Mouse (Mus musculus) stomach, postnatal 0 days (tissue): ENCODE data around the gene Carhsp1. TPM values are rescaled to one million over a fixed set of nuclear protein-coding genes. Genes with fewer than 3 reads are reported as not detected.
A peak's percentile ranks its signal among the peaks of the same experiment; 100 is the strongest.

Experiments used
- ATAC-seq: fragments of 200-750 bp; cut with Nextera tagmentation; 2 replicates; pipeline ENCODE4 v1.8.0; 2017; ENCODE audit not compliant: low FRiP score, low TSS enrichment
- DNase-seq: peaks from one replicate; pipeline ENCODE4 v3.0.0-alpha.2; 2016; ENCODE audit warnings: low spot score
- H3K27ac ChIP-seq: fragments of 300-500 bp; sonication (generic); replicated peaks from 2 replicates; pipeline ENCODE4 v1.5.1; 2014; ENCODE audit warnings: mild to moderate bottlenecking, control low read depth
- H3K27me3 ChIP-seq: fragments of 300-500 bp; sonication (generic); 2 replicates; pipeline ENCODE4 v1.6.1; 2014; ENCODE audit warnings: low read length; ENCODE audit not compliant: control insufficient read depth, insufficient read depth
- H3K36me3 ChIP-seq: fragments of 300-500 bp; sonication (generic); 2 replicates; pipeline ENCODE4 v1.6.1; 2014; ENCODE audit warnings: low read length, mixed read lengths; ENCODE audit not compliant: control insufficient read depth, insufficient read depth
- H3K4me1 ChIP-seq: fragments of 300-500 bp; sonication (generic); replicated peaks from 2 replicates; pipeline ENCODE4 v1.6.1; 2014; ENCODE audit warnings: antibody characterized with exemption; ENCODE audit not compliant: control insufficient read depth, insufficient read depth
- H3K4me2 ChIP-seq: fragments of 300-500 bp; sonication (generic); replicated peaks from 2 replicates; pipeline ENCODE4 v1.6.1; 2014; ENCODE audit warnings: low read depth, mild to moderate bottlenecking, control low read depth, moderate library complexity
- H3K4me3 ChIP-seq: fragments of 300-500 bp; sonication (generic); 2 replicates; pipeline ENCODE4 v1.5.1; 2014; ENCODE audit warnings: low read depth, low read length, control low read depth
- H3K9ac ChIP-seq: fragments of 300-500 bp; sonication (generic); 2 replicates; pipeline ENCODE4 v1.6.1; 2014; ENCODE audit warnings: mild to moderate bottlenecking, low read length, control low read depth, mixed read lengths
- H3K9me3 ChIP-seq: fragments of 300-500 bp; sonication (generic); 2 replicates; pipeline ENCODE4 v1.6.1; 2016; ENCODE audit warnings: low read length; ENCODE audit not compliant: control insufficient read depth
- CTCF ChIP-seq: IDR thresholded peaks from 2 replicates; pipeline ENCODE4 v1.5.1; 2016; ENCODE audit warnings: antibody characterized with exemption, low read depth, mild to moderate bottlenecking, moderate library complexity
- EP300 ChIP-seq: optimal IDR thresholded peaks from 2 replicates; pipeline ENCODE3; 2016; ENCODE audit warnings: antibody characterized with exemption
- WGBS: fragments of 180-500 bp; shearing (Covaris S2); extraction: QIAGEN DNeasy Blood & Tissue Kit; methylation state at CpG from one replicate; pipeline ENCODE4 v1.1.7; 2014; 5-methylcytosine and 5-hydroxymethylcytosine counted together
- polyA plus RNA-seq: library from polyadenylated mRNA; unstranded; fragments of >200 nt; fragmentation: Nextera tagmentation; extraction: Ambion mirVana; gene quantifications from 2 replicates; pipeline ENCODE4 v1.2.1, GENCODE M21; 2015

The Carhsp1 gene
- polyA plus RNA-seq, 1 experiment from 2014 or later, result 53.8 TPM

DNA sequence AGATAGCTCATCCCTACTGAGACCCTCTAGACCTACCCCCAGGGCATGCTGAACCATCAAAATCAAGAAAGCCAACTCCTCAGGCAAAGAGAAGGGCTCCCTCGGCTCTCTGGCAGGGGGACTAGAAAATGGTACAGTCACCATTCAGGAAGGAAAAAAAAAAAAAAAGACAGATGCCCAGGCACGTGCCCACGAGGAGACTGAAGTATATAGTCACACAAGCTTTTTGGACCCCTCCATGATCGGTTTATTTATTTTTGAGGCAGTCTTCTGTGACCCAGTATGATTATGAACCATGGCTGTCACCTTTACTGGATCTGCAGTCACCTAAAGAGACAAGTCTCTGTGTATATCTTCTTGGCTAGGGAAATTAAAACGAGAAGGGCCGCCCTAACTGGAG lies 1.4 kb upstream of the Carhsp1 start:
- Histone ChIP-seq H3K36me3 (no peaks in the 10 kb centered on the region), H3K4me3 (no peak overlapping the region), H3K27ac (no peak overlapping the region), H3K9me3 (no peaks in the 10 kb centered on the region), H3K27me3 (no peaks in the 10 kb centered on the region), H3K4me2 (no peak overlapping the region), H3K9ac (no peak overlapping the region), H3K4me1 (peaks cover 11% of the 10 kb centered on the region)
- no peak for TF ChIP-seq CTCF
- TF ChIP-seq EP300, result no peak
- no peak for DNase-seq
- ATAC-seq, result no peak
- 69% methylated on average over 6 of the region's 6 CpGs for WGBS

DNA sequence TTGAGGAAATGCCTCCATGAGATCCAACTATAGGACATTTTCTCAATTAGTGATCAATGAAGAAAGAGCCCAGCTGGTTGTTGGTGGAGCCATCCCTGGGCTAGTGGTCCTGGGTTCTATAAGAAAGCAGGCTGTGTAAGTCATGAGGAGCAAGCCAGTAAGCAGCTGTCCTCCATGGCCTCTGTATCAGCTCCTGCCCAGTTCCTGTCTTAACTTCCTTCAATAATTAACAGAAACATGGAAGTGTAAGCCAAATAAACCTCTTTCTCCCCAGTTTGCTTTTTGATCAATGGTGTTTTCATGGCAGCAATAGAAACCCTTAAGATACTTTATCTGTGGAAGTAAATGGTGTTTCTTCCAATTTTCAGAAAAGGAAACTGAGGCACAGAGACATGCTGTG lies 856 bp upstream of the Carhsp1 start:
- Histone ChIP-seq H3K36me3 (no peaks in the 10 kb centered on the region), H3K27me3 (no peaks in the 10 kb centered on the region), H3K27ac (no peak overlapping the region), H3K4me3 (no peak overlapping the region), H3K9ac (no peak overlapping the region), H3K4me1 (peaks cover 11% of the 10 kb centered on the region), H3K4me2 (no peak overlapping the region), H3K9me3 (no peaks in the 10 kb centered on the region)
- no peak for ATAC-seq
- DNase-seq, result no peak
- TF ChIP-seq CTCF, result no peak
- no peak for TF ChIP-seq EP300

DNA sequence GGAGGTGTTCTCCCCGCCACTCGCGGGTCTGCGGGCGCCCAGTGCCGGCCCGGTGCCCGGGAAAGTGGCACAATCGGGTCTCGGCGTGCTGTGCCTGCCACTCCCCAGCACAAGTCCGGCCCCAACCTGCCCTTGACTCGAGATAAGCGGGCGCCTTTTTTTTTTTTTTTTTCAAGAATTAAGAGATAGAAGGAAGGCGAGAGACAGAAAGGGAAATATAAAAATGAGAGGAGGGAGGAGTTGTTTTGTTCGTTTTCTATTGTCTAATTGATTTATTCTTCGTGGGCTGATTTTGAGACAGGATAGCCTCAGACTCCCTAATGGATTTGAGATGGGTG lies 364 bp upstream of the Carhsp1 start:
- no peak for ATAC-seq
- Histone ChIP-seq H3K27me3 (no peaks in the 10 kb centered on the region), H3K27ac (peak overlapping the region; percentile 90), H3K4me3 (peak overlapping the region; percentile 66), H3K4me2 (peak overlapping the region; percentile 82), H3K4me1 (peaks cover 16% of the 10 kb centered on the region), H3K36me3 (no peaks in the 10 kb centered on the region), H3K9me3 (no peaks in the 10 kb centered on the region), H3K9ac (peak overlapping the region; percentile 68)
- WGBS, result under 1% methylated on average over 18 of the region's 18 CpGs
- TF ChIP-seq EP300 (no peak), CTCF (no peak)
- no peak for DNase-seq

DNA sequence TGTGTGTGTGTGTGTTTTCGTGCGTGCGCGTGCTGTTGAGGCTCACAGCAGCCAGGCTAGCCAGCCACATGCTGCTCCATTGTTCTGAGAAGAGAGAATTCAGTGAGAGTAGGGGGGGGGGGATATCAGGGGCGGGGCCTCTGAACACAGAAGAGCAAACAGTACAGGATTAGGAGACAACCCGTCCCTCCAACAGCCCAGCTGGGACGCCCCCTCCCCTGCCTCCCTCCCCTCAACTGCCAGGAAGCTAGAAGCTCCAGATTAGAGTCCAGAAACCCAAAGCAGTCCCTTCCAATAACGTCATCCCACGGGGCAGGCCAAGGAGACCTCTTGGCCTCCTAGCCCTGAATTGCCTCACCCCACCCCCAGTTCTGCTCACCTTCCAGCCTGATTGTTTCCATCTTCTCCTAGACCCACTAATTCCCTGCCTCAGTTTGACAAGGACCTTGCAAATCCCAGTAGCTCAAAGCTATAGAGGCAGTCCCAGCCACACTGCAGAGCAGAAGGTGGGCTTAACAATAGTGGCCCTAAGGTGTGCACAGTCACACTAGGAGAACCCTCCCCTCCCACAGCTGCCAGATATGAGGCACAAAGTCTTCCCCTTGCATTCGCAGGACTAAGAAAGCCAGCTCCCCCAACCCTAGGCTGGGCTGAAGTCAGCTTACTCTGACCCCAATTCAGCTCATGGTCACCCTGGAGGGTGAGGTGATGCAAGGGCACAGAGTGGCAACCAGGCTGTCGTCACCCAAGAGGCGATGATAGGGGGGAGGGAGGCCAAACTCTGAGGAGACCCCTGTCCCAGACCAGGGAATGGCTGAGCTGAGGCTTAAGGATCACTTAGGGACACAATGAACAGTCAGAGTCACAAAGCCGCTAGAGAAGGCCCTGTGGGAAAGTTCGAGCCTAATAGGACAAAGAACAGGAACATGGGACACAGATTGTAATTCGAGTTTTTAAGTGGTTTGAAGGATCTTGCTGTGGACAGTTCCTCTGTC lies 1.6 kb downstream of the Carhsp1 start:
- no peaks in the 10 kb centered on the region for H3K9me3 ChIP-seq
- ATAC-seq (no peak), DNase-seq (no peak)
- H3K27ac ChIP-seq, result peak overlapping the region; percentile 90
- H3K4me1 ChIP-seq, result peaks cover 20% of the 10 kb centered on the region
- WGBS, result 13% methylated on average over 14 of the region's 15 CpGs
- peak overlapping the region; percentile 82 for H3K4me2 ChIP-seq
- H3K9ac ChIP-seq, result peak overlapping the region; percentile 68; the same call in 1 of the 2 replicates
- peak overlapping the region; percentile 66 for H3K4me3 ChIP-seq
- H3K27me3 ChIP-seq, result no peaks in the 10 kb centered on the region
- no peaks in the 10 kb centered on the region for H3K36me3 ChIP-seq
- TF ChIP-seq CTCF (no peak), EP300 (no peak)

DNA sequence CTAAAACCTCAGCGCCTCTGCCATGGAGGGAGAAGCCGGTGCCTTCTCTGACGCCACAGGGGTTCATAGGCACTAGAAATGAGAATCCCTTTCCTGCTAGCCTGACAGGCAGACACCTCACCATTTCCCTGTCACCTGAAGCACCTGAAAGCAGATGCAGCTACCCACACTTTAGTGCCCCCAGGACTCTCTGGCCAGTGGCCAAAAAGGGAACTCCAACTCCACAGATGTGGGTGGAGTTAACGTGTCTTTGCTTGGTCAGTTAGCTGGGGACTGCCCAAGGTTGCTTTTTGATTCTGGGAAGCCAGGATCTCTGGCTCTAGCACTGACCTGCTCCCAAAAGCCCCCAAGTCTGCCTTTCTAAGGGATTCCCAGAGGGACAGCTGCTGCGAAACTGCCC lies 2.5 kb downstream of the Carhsp1 start:
- Histone ChIP-seq H3K36me3 (no peaks in the 10 kb centered on the region), H3K4me1 (peaks cover 20% of the 10 kb centered on the region), H3K4me2 (no peak overlapping the region; the same call in 1 of the 2 replicates), H3K9ac (no peak overlapping the region), H3K9me3 (no peaks in the 10 kb centered on the region), H3K4me3 (no peak overlapping the region), H3K27me3 (no peaks in the 10 kb centered on the region), H3K27ac (no peak overlapping the region)
- DNase-seq (no peak), ATAC-seq (no peak)
- TF ChIP-seq CTCF, result no peak
- TF ChIP-seq EP300, result no peak
- 67% methylated on average over 5 of the region's 5 CpGs for WGBS

DNA sequence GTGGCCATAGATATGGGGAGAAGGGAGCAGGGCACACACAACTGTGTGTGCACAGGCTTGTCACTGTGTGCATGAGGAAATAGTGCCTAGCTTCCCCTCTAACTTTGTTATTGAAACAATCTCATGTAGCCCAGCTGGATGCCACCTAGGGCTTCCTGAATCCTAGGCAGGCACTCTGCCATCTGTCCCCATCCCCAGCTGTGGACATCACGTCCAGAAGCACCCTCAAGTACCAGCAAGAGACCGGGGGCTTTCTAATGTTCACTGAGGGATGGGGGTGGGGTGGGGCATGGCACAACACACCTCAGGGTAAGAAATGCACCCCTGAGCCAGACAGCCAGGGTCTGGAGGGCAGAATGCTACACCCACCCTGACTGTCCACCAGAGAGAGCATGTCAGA lies 3.6 kb downstream of the Carhsp1 start:
- no peak overlapping the region for H3K9ac ChIP-seq
- H3K27ac ChIP-seq, result no peak overlapping the region
- H3K4me1 ChIP-seq, result peaks cover 20% of the 10 kb centered on the region
- TF ChIP-seq CTCF (no peak), EP300 (no peak)
- no peaks in the 10 kb centered on the region for H3K27me3 ChIP-seq
- no peak overlapping the region for H3K4me3 ChIP-seq
- no peak overlapping the region for H3K4me2 ChIP-seq
- no peaks in the 10 kb centered on the region for H3K9me3 ChIP-seq
- DNase-seq (no peak), ATAC-seq (no peak)
- 77% methylated on average over 2 of the region's 2 CpGs for WGBS
- no peaks in the 10 kb centered on the region; the same call in 1 of the 2 replicates for H3K36me3 ChIP-seq
